Mouse (Mus musculus) stomach, embryonic 14.5 days (tissue): ENCODE results near the gene Notch2. TPM values are rescaled to one million over a fixed set of nuclear protein-coding genes. Genes with fewer than 3 reads are reported as not detected.

Experiments
- ATAC-seq: fragments of 200-750 bp; cut with Nextera tagmentation; 2 replicates; pipeline ENCODE4 v1.8.0; 2017; ENCODE audit warnings: low read depth, moderate TSS enrichment; ENCODE audit not compliant: insufficient number of reproducible peaks, insufficient read depth, low FRiP score
- H3K27ac ChIP-seq: fragments of 300-500 bp; sonication (generic); 2 replicates; pipeline ENCODE4 v1.5.1; 2014; ENCODE audit warnings: mild to moderate bottlenecking, low read length, moderate library complexity, mixed read lengths
- H3K27me3 ChIP-seq: fragments of 300-500 bp; sonication (generic); 2 replicates; pipeline ENCODE4 v1.6.1; 2014; ENCODE audit warnings: low read length, control low read depth, mixed read lengths; ENCODE audit not compliant: control insufficient read depth, insufficient read depth
- H3K36me3 ChIP-seq: fragments of 300-500 bp; sonication (generic); 2 replicates; pipeline ENCODE4 v1.6.1; 2014; ENCODE audit warnings: mild to moderate bottlenecking, control low read depth, low read length, moderate library complexity, mixed read lengths; ENCODE audit not compliant: control insufficient read depth, insufficient read depth
- H3K4me1 ChIP-seq: fragments of 300-500 bp; sonication (generic); 2 replicates; pipeline ENCODE4 v1.6.1; 2014; ENCODE audit warnings: low read length, control low read depth, mixed read lengths; ENCODE audit not compliant: control insufficient read depth, insufficient read depth
- H3K4me2 ChIP-seq: fragments of 300-500 bp; sonication (generic); replicated peaks from 2 replicates; pipeline ENCODE4 v1.6.1; 2014; ENCODE audit warnings: low read depth, low read length, control low read depth
- H3K4me3 ChIP-seq: fragments of 300-500 bp; sonication (generic); 2 replicates; pipeline ENCODE4 v1.5.1; 2014; ENCODE audit warnings: low read depth, low read length, control low read depth
- H3K9ac ChIP-seq: fragments of 300-500 bp; sonication (generic); replicated peaks from 2 replicates; pipeline ENCODE4 v1.6.1; 2014; ENCODE audit warnings: low read depth, mild to moderate bottlenecking, control low read depth, low read length, moderate library complexity, mixed read lengths
- H3K9me3 ChIP-seq: fragments of 300-500 bp; sonication (generic); 2 replicates; pipeline ENCODE4 v1.6.1; 2016; ENCODE audit warnings: low read depth, low read length, control low read depth; ENCODE audit not compliant: control insufficient read depth
- WGBS: fragments of 180-500 bp; shearing (Covaris S2); extraction: QIAGEN DNeasy Blood & Tissue Kit; methylation state at CpG from one replicate; pipeline ENCODE4 v1.1.7; 2014; 5-methylcytosine and 5-hydroxymethylcytosine counted together
- polyA plus RNA-seq: library from polyadenylated mRNA; unstranded; fragments of >200 nt; fragmentation: Nextera tagmentation; extraction: Ambion mirVana; gene quantifications from 2 replicates; pipeline ENCODE4 v1.2.1, GENCODE M21; 2014

The Notch2 gene
- polyA plus RNA-seq, 1 experiment from 2014 or later, result 36.2 TPM

DNA sequence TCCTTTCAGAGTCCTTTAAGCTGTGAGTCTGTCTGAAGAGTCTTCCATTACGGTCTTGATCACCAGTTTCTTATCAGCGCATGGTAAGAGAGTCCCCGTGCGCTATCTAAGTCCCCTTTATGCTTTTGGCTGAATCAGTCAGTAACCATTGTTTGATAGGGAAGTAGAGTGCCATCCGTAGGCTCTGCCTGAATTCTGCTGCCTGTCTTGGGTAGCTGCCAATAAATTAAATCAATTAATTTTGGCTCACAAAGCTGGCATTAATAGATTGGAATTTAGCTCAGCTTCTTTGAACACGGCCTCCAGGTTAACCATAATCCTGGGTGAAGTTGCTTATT is 41.6 kb downstream of the Notch2 start:
- Histone ChIP-seq H3K27me3 (no peaks in the 10 kb centered on the region), H3K4me2 (no peak overlapping the region), H3K9me3 (no peaks in the 10 kb centered on the region), H3K4me1 (peaks cover 34% of the 10 kb centered on the region), H3K27ac (no peak overlapping the region), H3K36me3 (no peaks in the 10 kb centered on the region), H3K4me3 (no peak overlapping the region), H3K9ac (no peak overlapping the region)
- WGBS, result 76% methylated on average over 6 of the region's 6 CpGs
- no peak for ATAC-seq

DNA sequence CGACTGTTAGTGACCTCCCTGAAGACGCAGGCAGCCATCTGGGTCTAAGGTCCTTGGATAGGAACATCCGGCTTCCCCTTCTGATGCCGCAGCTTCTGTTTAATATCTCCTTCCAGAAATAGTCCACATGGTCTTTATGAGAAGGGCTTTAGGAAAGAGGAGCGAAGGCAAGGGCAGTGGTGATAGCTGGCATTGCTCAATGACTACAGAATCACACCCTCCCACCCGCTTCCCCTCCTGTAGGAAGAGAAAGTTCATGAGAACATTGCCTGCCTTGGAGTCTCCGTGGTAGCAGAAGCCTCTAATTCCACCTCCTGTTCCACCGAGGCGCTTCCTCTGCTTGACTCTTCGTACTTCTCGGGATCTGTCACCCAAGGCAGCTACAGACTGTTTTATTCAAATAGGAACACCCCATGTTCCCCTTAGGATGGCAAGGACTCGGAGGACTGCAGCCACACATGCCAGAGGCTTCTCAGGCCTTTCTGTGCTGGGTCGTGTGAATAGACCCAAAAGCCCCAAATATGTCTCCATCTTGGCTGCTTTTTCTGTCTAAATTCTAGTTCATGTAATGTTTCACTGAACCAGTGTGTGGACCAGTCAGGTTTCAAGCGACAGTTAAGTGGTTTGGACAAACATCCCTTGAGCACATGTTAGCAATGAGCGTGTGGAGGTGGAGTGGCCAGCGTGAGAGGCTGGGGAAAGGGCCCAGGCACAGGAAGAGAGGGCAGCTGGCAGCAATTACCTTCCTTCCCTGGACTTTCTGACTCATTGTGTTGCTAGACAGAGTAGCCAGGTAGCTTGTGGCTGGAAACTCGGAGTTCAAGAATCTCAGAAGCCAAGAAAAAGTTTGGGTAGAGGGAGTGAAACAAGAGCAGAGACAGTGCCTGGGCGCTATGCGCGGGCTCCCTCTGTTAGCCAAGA is 42.7 kb downstream of the Notch2 start:
- Histone ChIP-seq H3K4me3 (no peak overlapping the region), H3K36me3 (no peaks in the 10 kb centered on the region), H3K27ac (no peak overlapping the region), H3K27me3 (no peaks in the 10 kb centered on the region), H3K9ac (no peak overlapping the region), H3K4me1 (peaks cover 35% of the 10 kb centered on the region), H3K9me3 (no peaks in the 10 kb centered on the region), H3K4me2 (no peak overlapping the region)
- 80% methylated on average over 20 of the region's 20 CpGs for WGBS
- ATAC-seq, result no peak

DNA sequence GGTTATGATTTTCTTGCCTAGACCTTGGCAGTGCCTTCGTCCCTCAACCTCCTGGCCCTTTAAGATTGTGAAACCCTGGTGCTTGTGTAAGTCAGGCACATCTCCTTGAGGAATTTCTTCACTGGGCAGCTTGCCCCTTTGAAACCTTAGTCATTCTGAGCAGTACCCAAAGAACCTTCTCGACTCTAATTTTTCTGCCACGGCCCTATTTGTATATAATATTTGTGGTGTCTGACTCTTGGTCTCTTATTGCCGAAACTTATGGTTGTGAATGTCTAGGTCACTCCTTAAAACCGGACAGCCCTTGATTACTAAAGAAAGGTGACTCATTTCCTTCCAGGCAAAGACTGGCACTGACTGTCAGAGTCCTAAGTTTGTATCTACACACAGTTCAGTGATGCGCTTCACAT is 43.6 kb downstream of the Notch2 start:
- no peak overlapping the region for H3K27ac ChIP-seq
- no peaks in the 10 kb centered on the region for H3K9me3 ChIP-seq
- H3K27me3 ChIP-seq, result no peaks in the 10 kb centered on the region
- 79% methylated on average over 6 of the region's 6 CpGs for WGBS
- no peak overlapping the region for H3K4me3 ChIP-seq
- no peak overlapping the region for H3K9ac ChIP-seq
- ATAC-seq, result no peak
- peaks cover 35% of the 10 kb centered on the region for H3K4me1 ChIP-seq
- H3K36me3 ChIP-seq, result no peaks in the 10 kb centered on the region
- H3K4me2 ChIP-seq, result no peak overlapping the region

DNA sequence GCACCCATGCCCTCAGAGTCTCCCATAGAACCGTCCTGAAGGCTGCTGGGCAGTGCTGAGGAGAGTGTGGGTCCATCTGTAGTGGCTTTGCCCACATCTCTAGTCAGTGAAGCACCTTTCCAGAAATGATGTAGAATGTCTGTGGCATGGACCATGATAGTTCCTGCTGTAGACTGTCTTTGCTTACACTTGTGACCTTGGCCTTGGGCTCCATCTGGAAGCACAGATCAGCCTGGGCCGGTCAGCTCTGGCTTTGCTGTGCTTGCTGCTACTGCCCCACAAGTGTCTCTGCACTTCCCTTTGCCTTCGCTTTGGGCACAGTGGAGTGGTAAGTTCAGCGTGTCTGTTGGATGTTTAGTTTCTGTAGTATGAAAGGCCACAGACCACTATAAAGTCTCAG is 45.7 kb downstream of the Notch2 start:
- peaks cover 37% of the 10 kb centered on the region for H3K4me1 ChIP-seq
- no peaks in the 10 kb centered on the region for H3K9me3 ChIP-seq
- WGBS, result 82% methylated on average over 4 of the region's 4 CpGs

DNA sequence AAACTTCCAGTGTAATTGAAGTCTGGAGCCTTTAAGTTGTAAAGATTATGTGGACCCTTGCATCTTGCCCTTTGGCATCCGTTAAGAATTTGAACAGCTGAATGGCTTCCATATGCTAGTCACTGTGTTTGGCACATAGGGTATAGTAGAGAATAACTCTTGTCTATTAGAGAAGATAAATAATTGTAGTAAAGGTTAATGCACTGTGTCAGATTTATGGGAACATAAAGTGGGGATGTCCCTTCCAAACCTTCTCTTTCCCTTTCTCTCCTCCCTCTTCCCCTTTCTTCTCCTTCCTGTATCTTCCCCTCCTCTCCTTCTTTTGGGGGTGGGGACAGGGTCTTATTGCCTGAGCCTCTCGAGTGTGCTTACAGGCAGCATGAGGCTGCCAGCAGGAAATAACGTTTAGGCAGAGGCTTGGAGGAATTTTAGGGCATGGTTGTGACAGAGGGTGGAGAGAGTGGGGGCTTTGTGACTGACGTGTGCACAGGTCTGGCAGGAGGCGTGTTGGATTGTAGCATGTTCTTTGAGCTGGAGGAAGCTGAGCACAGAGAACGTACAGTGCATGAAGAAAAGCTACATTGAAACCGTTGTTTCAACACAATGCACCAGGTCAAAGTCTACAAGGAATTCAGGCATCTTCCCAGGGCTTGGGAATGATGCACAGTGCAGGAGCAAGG is 47.8 kb downstream of the Notch2 start:
- peaks cover 42% of the 10 kb centered on the region for H3K4me1 ChIP-seq
- no peaks in the 10 kb centered on the region for H3K27me3 ChIP-seq
- peak; percentile 11; the same call in 1 of the 2 replicates for ATAC-seq
- no peak overlapping the region for H3K4me2 ChIP-seq
- no peaks in the 10 kb centered on the region for H3K9me3 ChIP-seq
- 14% methylated on average over 7 of the region's 7 CpGs for WGBS
- peak overlapping the region; percentile 98 for H3K27ac ChIP-seq
- no peak overlapping the region for H3K4me3 ChIP-seq
- H3K9ac ChIP-seq, result no peak overlapping the region
- H3K36me3 ChIP-seq, result no peaks in the 10 kb centered on the region

More for the DNA sequence above, 45.7 kb downstream of the Notch2 start:
- H3K4me3 ChIP-seq, result no peak overlapping the region
- H3K36me3 ChIP-seq, result no peaks in the 10 kb centered on the region
- H3K9ac ChIP-seq, result no peak overlapping the region
- no peak overlapping the region for H3K27ac ChIP-seq
- H3K27me3 ChIP-seq, result no peaks in the 10 kb centered on the region
- H3K4me2 ChIP-seq, result no peak overlapping the region
- ATAC-seq, result no peak

DNA sequence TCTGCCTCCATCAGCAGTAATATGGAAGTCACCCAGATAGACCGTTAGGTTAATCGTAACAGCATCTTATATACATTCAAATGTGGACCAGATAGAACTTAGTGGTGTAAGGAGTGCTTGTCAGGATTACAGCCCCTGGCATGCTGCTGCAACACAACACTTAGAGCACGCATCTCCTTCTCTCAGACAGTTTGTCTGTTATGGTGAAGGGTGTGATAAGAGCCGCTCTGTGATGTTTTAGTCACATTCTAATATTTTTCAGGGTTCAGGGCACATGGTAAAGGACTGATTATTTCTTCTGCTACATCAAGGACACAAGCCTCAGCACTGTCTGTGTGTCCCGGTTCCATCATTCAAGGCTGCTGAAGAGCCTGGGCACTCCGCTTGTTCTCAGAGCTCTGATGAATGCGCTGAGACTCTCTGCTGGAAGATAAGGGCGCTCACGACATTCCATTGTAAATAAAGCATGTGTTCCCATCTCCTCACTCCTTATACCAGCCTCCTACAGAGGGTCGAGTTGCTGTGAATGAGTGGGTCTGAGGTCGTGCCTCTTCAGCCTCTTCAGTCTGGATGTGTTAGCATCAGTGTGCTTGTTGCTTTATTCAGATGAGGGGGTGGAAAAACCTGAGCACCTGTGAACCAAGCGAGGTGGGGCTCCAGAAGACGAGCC is 48.5 kb downstream of the Notch2 start:
- Histone ChIP-seq H3K4me1 (peaks cover 42% of the 10 kb centered on the region), H3K9ac (no peak overlapping the region)
- ATAC-seq, result no peak

DNA sequence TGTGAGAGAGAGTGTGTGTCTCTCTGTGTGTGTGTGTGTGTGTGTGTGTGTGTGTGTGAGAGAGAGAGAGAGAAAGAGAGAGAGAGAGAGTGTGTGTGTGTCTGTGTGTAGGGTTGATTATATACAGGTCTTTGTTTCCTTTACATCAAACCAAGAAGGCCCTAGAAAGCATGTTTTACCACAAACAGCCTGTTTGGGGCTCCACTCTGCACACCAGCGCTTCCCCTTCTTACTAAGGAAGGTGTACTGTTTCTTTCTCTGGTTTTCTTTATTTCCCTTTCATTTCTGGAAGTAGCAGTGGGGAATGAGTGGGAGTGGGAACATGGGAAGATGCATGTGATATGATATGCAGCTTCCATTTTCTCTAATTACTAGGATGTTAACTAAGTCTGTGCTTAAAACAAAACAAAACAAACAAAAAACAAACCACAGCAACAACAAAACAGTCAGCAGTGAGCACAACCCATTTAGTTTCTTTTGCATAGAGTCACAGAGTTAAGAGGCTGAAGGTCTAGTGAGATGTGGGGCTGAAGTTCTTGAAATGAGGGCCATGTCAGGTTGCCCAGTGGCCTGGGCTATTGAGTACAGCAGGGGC is 49.4 kb downstream of the Notch2 start:
- H3K36me3 ChIP-seq, result no peaks in the 10 kb centered on the region
- no peak for ATAC-seq
- no peak overlapping the region for H3K4me3 ChIP-seq
- H3K4me1 ChIP-seq, result peaks cover 45% of the 10 kb centered on the region
- no peaks in the 10 kb centered on the region for H3K27me3 ChIP-seq
- H3K9me3 ChIP-seq, result no peaks in the 10 kb centered on the region
- 24% methylated on average over 1 of the region's 1 CpGs for WGBS
- H3K4me2 ChIP-seq, result no peak overlapping the region
- H3K9ac ChIP-seq, result no peak overlapping the region
- H3K27ac ChIP-seq, result peak overlapping the region; percentile 98

More for the DNA sequence above, 48.5 kb downstream of the Notch2 start:
- no peak overlapping the region for H3K4me3 ChIP-seq
- peak overlapping the region; percentile 98 for H3K27ac ChIP-seq
- H3K9me3 ChIP-seq, result no peaks in the 10 kb centered on the region
- H3K36me3 ChIP-seq, result no peaks in the 10 kb centered on the region
- H3K27me3 ChIP-seq, result no peaks in the 10 kb centered on the region
- WGBS, result 30% methylated on average over 13 of the region's 13 CpGs
- no peak overlapping the region for H3K4me2 ChIP-seq

DNA sequence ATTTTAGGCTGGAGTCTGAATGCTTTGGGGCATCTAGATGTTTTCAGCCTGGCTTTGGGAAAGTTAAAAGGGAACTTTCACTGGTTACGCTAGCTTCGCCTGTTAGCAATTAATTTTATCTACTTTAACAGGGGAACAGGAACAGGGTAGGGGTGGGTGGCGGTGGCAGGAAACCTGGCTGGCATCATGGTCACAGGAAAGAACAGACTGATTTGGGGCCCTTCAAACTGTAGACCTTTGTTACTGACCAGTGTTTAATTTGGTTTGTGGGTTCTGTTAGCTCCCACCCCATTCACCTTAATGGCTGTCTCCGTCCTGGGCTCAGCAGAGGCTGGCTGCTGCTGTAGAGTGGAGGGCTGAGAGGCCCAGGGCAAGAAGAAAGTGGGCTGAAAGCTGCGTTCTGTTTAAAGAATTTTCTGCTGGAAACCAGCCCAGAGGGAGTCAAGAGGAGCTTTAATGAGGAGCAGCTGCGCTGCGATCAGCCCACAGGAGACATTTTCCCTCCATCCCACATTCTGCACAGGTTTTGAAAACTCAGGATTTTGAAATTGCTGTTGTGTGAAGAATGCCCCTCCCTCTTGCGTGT is 50.0 kb downstream of the Notch2 start:
- H3K4me3 ChIP-seq, result no peak overlapping the region
- no peaks in the 10 kb centered on the region for H3K36me3 ChIP-seq
- H3K27me3 ChIP-seq, result no peaks in the 10 kb centered on the region
- ATAC-seq, result peak; percentile 82
- peak overlapping the region; percentile 98 for H3K27ac ChIP-seq
- 0 out of 2 replicates have a peak overlapping the region, but pooled peaks have one; percentile 17 for H3K4me2 ChIP-seq
- WGBS, result 16% methylated on average over 8 of the region's 8 CpGs
- H3K9me3 ChIP-seq, result no peaks in the 10 kb centered on the region
- H3K9ac ChIP-seq, result no peak overlapping the region
- H3K4me1 ChIP-seq, result peaks cover 49% of the 10 kb centered on the region
